Mouse (Mus musculus) NIH3T3 (cell line): Measurements from ENCODE around the gene Phldb2.

Source experiments
- DNase-seq: peaks from one replicate; pipeline ENCODE4 v3.0.0-alpha.2; 2012; ENCODE audit warnings: low read depth

Phldb2 gene

DNA sequence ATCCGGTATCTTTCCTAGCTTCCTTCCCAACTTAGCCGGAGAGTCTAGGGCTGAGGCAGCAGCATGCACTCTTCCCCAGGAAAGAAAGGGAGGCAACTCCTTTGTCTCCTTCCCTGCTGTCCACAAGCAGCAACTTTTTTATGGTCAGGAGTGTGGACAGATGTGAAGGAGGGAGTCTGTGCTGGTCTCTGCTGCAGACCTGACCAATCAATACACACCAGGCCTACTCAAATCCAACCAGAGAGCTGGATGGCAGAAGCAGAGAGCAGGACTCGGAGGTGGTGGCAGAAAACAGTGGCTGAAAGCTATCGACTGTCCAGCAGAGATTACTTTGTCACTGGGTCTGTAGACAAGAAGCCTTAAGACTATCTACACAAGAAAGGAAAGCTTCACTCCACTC, at the start of gene Phldb2:
Gene Phldb2 (minus strand): TSS at position 205 of the 400 bp plus-strand sequence.
- no peak for DNase-seq

DNA sequence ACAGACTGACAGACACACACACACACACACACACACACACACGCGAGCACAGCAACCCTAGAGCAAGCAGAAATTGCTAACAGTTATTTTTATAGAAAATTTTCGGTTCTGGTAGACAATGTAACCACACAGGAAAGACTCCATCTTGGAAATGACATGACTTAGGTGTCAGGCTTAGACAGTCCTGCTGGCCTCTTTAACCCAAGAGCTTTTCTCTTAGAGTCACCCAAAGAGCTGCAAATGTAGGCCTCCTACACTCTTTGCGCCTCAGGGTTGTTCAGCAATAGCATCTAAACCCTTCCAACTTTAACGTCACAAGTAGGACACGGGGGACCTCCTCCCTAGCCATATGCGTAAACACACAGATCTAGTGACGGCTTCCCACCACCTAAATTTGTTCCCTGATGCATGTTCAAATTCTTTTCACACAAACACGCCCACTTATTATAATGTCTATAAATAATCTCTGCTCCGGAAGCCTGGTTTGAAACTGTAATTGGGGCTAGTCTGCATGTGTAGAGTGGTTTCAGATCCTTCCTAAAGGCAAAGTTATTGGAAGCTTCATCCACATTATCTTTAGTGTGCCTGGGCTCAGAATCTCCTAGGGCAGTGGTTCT, 48.3 kb upstream of the Phldb2 start:
- no peak for DNase-seq

DNA sequence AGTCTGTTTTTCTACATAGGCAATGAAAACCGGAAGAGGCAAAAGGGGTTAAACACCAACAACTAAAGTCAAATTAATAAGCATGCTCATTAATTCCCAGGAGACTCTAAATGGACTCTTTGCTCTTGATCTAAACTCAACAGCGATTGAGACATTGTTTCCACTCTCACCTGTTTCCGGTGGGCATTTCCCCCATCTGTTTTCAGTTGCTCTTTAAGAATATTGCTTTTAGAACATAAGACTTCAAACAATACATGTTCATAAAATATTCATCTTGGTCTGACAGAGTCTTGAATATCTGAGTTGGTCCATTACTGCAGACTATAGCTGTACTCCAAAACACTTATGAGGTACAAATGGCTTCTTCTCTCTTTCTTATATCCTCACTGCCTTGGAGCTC, 47.6 kb upstream of the Phldb2 start:
- DNase-seq: no peak

DNA sequence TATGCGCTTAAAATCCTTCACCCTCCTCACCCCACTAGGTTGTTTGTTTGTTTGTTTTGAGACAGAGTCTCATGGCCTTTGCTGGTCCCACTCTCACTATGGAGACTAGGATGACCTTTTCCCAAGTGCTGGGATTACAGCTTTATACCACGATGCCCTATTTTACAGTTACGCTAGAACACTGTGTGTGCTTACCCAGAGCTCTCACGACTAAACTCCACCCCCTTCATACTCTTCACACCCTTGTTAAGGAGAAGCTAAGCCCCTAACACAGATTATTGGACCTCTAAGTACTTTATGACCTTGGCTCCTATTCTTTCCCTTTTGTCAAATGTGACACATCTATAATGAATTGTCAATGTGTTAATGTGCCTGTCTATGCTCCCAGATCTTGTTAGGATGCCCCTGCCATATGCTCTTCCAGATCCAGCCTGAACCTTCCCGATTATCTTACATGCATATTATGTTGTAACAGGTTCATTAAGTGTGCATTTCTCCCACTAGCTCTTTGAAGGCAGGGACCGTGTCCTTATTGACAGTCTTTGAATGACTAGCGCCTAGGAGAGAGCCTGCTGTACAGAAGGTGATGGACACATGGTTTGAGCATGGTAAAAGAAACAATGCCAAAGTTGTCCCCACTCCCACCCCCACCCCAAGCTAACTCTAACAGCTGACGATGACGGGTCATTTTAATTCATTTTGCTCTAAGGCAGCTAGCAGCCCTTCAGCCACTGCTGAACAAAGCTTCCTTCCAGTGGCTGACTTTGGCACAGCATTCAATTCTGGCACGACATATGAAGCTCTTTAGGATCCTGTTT, 46.2 kb upstream of the Phldb2 start:
- DNase-seq: no peak

DNA sequence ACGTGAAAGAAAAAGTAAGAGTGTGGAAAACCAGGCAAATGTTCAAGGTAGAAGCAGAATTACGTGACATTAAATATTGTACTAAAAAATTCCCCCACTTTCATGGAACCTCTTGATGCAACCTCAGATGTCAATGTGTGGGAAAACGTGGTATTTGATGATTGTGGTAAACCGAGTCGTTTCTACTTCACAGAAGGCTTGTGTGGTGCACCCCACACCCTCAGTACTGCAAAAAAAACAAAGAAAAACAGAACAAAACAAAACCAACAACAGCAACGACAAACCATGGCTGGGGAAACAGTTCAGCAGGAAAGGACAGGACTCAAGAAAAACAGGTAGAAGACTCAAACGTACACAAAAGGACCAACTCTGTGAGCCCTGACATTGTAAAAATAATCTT, 44.8 kb upstream of the Phldb2 start:
- no peak for DNase-seq

DNA sequence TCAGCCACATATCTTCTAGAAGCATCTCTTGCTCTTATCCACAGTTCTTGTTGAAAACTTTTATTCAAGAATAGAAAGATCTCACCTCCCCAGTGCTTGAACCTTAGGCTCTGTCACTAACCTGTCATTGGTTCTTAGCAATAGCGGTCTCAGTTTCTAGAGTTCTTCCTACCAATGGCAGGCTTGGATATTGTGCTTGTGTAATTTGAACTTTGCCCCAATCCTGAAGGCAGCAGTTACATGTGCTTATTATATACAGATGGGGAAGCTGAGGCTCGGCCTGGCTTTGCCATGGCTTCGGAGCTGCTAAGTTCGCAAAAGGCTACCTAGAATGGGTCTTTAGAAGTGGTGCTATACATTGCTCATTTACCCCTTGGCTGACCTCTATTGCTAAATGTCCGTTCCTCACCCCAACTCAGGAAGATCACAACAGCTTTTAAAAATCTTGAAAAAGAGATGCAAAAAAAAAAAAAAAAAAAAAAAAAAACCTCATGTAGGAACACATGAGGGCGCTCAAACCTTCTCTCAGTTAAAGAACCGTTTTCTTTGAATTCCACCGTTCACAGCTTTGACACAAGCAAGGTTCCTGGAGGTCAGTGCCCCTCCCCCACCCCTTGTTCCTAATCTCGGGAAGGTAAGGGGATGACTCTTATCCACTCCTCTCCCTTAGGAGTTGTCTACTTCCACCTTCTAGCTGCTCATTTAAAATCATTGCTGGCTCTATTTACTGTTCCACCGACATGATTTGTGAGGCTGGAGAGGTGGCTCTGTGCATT, 37.7 kb upstream of the Phldb2 start:
- DNase-seq: peak; percentile 12

DNA sequence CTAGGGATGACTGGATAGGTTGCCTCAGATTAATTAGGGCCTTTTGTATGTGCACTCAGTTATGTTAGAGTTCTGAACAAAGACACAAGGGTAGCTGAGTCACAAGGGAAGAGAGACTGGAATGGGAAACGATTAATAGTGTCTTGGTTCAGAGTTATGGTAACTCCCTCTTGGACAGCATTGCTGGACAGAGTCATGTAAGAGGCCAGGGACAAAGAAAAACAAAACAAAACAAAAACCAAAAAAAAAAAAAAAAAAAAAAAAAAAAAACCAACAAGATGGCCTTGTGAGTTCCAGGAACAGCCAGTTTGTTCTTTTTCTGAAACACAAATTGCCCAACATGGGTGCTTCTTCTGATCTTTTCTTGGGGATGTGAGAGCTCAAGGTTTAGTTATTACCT, 32.8 kb upstream of the Phldb2 start:
- DNase-seq: no peak

DNA sequence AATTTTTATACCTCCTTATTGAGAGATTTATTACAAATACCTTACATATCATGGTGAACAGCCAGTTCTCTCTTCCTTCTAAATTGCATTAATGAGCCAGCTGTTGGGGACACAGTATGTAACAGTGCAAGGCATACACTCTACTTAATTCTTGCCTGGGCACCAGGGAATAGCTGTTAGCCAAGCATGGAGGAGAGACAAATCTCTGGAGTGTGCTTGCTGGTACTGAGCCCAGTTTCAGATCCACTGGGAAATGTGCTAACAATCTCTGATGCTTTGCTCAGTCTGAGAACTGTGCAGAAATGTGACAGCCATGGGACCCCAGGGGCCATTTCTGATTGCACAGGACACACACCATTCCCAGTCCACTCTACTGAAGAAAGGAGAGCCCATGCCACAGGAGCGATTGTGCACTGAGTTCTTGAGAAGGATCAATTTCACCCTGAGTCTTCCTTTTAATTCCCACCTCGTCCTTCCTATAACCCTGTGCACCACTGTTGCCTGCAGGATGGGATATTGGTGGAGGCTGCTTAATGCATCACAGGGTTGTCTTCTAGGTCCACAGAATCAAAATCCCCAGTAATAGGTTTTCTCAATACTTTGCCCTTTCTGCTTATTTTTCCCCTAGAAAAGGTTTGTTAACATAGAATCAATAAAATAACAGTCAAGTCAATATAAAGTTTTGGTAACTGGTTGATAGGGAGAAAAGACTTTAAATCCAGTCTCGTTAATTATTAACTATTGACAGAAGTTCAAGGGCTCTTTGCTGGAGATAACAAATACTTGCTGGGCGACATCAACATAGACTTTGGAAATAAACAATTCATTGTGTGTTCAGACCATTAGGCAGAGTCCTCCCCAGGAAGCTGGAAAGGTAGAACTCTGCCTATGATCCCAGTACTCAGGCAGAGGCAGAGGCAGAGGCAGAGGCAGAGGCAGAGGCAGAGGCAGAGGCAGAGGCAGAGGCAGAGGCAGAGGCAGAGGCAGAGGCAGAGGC, 31.5 kb upstream of the Phldb2 start:
- DNase-seq: no peak

DNA sequence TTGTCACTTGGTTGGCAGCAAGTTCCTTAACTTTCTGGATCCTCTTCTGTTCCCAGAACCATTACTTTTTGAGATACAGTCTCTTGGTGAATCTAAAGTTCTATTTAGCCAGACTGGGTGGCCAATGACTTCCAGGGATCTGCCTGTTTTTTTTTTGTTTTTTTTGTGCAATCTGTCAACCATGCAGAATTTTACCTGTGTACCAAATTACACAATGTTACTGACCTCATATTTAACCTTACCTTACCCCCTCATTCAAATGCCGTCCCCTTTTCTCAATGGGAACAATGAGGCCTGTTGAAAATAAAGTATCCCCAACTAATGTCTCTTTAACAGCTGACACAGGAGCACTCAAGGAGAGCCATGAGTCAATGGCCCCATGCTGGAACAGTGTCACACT, 22.9 kb upstream of the Phldb2 start:
- DNase-seq: no peak

DNA sequence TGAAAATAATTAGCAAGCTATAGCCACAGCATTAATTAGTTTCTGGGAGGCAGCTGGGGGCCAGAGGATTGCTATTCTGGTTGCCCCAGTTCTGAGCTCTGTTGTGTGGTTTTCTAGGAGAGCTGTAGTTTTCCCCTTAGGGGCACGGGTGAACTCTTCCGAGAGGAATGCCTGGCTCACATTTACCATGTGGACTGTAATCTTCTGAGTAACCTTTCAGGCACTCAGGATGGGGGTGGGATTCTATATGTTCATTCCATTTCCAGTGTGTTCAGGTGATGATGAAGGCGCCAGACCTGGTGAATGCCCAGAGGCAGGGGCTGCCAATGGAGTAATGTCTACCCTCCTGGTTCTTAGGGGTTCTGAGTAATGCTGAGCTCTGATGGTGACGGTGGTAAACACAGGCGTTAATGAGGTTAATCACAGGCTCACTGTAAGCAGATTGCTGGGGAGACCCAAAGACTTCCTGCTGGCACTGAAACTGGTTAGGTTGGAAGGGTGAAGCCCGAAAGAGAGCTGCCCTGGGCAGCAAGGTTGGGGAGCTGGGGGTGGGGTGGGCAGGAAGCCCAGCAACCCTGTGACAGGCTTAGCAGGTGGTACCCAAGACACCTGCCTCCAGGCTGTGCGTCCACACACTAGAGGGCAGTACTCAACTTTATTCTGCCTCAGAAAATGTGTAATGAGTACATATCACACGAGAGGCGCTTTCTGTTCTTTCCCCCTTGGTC, 20.7 kb upstream of the Phldb2 start:
- DNase-seq: no peak

DNA sequence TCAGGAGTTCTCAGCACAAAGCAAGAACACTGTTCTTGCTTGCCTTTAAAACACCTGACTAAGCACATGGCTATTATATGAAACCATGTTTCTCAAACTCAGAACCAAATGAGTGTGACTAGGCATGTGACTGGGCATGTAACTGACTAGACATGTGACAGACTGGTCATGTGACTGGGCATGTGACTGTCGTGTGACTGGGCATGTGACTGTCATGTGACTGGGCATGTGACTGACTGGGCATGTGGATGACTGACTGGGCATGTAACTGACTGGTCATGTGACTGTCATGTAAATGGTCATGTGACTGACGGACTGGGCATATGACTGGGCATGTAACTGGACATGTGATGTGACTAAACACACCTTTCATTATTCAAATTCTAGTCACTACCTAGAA, 16.8 kb upstream of the Phldb2 start:
- DNase-seq: no peak

DNA sequence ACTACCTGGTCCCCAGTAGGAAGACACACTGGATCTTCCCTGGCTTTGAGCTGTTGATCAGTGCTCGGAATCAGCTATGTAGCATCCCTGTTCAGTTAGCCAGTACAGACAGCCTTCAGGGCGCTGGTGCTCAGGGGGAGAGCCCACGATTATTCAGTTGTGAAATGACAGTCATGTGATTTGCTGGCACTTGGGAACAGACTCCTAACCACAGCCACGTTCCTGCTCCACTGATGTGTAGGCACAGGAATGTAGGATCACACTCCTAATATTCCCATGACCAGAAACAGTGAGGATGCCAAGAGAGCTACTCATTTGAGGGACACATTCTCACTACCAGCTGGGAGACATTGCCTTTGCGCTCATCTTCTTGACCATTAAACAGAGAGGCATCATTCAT, 15.3 kb upstream of the Phldb2 start:
- DNase-seq: peak; percentile 82

DNA sequence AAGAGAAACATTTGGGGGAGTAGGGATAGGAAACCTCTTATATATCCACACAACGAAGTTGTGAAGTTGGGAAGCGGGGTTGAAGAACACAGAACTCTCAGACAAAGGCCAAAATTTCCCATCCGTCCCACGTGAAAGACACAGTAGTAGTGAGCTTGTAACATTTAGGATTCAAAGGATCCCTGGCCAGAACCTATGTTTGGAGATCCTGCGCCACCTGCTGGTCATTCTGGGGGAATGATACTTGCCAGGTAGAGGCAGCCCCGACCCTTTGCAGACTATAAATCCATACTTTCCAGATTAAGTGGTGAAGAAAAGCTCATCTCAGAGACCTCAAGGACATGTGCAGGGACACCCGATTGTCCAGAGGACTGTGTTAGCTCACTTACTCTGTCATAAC, 14.1 kb upstream of the Phldb2 start:
- peak; percentile 90 for DNase-seq

DNA sequence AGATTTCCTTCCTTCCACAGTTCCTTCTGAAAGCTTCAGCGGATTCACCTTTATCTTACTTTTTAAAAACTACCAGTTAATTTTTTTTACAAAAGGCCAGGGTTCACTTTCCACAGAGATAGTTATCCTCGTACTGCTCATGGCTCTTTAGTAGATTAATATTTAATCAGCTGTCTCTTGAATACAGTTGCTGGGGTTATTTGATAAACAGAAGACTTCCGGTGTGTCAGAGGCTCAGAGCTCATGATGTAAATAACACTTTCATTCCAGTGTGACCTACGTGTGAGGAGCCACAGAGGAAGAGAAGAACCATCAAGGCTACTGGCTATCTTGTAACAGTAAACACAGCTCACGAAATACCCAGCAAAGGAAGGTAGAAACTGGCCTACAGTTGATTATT, 13.2 kb upstream of the Phldb2 start:
- DNase-seq: no peak

DNA sequence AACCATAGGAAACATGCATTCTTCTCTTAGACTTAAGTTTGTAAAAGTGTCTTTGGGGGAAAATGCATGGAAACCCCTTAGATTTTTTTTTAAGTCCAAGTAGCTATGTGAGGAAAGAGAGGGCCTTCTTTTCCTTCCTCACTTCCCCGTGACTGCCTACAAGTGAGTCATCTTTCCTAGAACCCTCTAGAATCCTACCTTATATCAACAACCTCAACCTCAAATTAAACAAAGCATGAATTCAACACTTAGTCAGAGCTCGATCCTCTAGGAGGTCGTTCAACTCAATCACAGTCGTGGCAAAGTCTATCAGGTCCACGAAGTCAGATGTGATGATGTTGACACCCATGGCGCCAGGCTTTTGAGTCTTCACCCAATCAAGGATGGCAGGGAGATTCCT, 11.4 kb upstream of the Phldb2 start:
- DNase-seq: peak; percentile 8

DNA sequence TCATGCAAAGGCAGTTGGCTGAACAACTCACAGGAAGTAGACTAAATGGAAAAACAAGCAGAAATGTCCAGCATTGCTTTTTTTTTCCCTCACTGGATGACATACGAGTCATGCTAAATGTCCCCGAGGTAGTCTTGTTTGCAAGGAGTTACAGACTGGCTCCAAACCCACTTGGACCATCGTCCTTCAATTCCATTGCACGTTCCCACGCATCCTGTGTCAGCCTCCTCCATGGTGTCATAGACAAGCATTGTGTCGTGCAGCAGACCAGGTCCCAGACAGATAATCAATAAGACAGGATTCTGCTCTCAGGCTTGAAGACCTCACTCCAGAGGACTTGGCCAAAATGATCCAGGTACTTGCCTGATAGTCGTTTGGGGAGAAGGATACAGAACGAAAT, 10.4 kb upstream of the Phldb2 start:
- no peak for DNase-seq

DNA sequence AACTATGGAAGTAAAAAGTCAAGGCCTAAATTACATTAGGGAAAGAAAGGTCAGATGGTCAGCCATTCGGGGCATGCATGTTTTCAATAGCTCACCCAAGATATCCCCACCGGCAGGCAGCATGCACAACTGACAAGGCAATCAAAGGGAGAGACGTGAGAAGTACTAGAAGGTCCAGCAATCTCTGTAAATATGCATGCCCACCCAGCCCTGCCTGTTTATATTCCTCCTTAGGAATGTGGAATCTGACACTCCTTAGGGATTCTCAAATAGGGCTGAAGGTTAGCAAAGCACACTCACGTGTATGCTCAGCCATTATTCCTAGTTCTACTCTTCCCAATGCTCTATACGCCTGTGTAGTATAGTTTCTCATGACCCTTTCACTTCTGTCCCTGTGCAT, 9.7 kb upstream of the Phldb2 start:
- DNase-seq: no peak

DNA sequence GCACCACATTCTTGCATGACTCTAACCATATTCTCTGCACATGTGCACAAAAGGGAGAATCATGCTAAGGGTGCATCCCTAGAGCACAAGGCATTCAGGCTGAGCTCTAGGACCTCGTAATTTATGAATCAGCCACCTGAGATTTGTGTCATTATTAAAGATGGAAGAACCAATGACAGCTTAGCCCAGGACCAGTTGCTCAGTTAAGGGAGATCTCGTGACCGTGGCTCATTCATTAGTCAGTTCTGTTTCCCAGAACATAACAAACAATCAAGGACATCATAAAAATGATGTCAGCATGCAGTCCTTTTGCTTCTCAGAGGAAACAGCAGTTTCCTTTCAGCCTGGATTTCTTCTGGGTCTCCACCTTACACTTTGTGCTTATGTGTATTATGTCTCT, 7.6 kb upstream of the Phldb2 start:
- DNase-seq: no peak

DNA sequence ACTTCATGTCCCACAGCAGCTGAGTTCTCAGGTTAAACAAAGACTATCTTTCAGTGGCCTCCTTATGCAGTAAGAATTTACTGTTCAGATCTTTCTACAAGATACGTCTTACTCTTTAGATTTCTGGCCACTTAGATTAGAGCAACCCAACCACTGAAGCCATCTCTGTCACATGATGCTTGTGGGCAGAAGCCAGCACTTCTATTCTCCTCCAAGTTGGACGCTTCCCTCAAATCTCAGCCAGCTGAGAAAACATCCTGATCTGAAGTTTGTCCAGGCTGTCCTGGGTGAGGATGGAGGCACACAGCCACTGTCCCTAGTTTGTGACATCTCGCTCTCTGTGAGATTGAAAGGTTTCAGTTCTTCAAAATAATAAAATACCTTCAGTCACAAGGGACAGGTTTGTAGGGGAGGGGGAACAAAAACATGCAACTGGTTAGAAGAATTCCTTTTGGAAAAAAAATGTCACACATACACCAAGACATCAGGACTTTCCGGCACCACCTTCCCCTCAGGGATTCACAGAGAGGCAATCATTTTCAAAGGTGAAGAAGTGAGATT, 3.1 kb upstream of the Phldb2 start:
- no peak for DNase-seq

DNA sequence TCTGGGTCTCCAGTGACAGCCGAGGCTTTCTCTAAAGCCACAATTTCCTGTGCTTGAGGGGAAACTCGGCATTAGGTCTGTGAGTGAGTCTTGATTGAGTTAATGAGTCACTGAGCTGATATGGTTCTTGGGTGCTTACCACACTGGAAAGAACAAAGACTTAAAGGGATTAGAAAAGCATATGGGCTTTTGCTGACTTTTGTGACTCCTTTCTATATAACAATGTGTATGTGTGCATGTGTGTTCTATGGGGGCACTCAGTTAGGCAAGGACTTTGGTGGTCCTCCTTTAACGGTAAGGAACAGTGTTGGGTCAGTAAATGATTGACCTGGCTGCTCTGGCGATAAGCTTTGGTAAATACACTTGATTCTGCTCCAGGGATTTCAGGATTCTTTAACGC, 897 bp downstream of the Phldb2 start:
- no peak for DNase-seq

DNA sequence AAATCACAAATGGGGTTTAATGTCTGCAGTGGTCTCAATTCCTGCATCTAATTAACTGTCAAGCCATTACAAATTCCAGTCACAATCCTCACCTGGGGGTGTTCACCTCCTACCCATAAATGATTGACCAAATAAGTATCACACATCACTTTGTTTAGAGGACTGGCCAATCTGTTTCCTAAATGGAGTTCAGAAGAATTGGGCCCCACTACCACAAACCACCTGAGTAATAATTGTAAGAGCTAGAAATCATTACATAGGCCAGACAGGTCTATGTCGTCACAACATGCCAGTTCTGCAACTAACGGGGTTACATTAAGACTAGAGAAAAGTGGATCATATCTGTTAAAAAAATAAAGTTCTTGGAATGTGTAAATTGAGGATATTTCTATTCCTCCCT, 1.4 kb downstream of the Phldb2 start:
- DNase-seq: no peak
